Mouse (Mus musculus): Measurements from ENCODE around the gene Atxn7l3.

DNA sequence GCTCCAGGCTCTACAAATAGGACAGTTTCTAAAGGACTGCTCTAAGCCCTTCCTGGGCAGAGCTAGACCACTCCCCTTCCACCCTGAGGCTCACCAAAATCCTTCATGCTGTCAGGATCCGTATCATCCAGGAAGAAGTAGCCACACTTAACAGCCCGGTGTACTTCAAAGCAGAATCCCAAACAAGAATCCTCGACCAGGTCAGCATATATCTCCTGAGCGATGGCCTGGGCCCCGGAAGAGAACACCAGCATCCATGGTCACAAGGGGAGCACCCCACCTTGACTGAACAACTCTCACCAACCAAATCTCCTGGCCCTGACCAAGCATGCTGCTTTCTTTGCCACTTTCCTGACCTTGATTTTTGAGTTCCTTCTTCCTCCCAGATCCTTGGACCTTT lies 2.0 kb downstream of the Atxn7l3 start:
- TF ChIP-seq POLR2A (IDR thresholded peaks at IDR 0.05; ENCODE audit: insufficient read depth, low read depth, low read length) = no peak
- no peak for TF ChIP-seq CTCF (IDR thresholded peaks at IDR 0.05)
- no peak for TF ChIP-seq EP300 (IDR thresholded peaks at IDR 0.05; ENCODE audit: insufficient read depth, low read depth, low read length)

Measured in heart, adult 2 months (tissue).